In the genomic region with DNA sequence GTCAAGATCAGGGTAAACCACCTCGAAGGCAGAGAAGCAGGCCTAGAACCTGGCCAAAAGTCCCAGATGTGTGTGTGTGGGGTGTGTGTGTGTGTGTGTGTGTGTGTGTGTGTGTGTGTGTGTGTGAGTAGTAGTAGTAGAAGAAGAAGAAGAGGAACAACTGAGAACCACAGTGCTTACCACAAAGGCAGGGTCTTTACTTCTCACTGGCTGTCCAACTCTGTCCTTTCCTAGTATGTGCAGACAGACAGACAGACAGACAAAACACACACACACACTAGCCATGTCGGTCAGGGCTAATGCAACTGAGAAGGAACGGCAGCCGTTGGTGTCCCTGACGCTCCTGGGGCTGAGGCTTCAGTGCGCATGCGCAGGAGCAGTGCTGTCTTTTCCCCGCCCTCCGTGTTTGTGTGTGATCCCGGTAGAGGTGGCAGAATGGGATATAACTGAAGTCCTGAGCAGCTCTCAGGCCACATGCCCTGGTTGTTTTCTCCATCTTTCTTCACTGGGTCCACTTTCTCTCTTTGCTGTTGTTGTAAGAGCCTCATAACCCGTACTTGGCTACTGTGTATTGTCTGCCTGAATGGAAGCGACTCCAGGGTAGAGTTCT, we compare ENCODE assay signal across 7 mouse cellular contexts.
DNase-seq lines count a peak whose midpoint lies in the region; ATAC-seq and TF ChIP-seq lines count a peak whose summit lies in the region.

No protein-coding gene starts in this region.

- H3K9ac ChIP-seq in forebrain, embryonic 12.5 days = no peak overlapping the region
- H3K9ac ChIP-seq in hindbrain, embryonic 16.5 days (ENCODE audit: low read depth, low read length) = peak overlapping the region; percentile 38; the same call in 1 of the 2 replicates
- no peak overlapping the region for H3K9ac ChIP-seq in limb, embryonic 14.5 days (ENCODE audit: low read depth, low read length, severe bottlenecking)
- H3K9ac ChIP-seq in midbrain, embryonic 13.5 days (replicated peaks) = no peak overlapping the region

- 0 out of 2 replicates have a peak overlapping the region, but pooled peaks have one; percentile 19 for H3K27ac ChIP-seq in forebrain, embryonic 12.5 days
- H3K27ac ChIP-seq in hindbrain, embryonic 16.5 days (ENCODE audit: low read depth, low read length) = peak overlapping the region; percentile 46
- no peak overlapping the region for H3K27ac ChIP-seq in limb, embryonic 14.5 days (replicated peaks; ENCODE audit: low read depth, low read length)
- H3K27ac ChIP-seq in midbrain, embryonic 13.5 days = peak overlapping the region; percentile 45

- in situ Hi-C loops in Patski (cut with MboI; ENCODE audit: low pct_unique_long_range_greater_than_20kb) = no loop called here

- POLR2A ChIA-PET in Patski (lab: Charles Lee) = interaction anchor here (0.7 kb wide), 1 partner anchor 21 kb away, joined by 5 read pairs; no protein-coding TSS in a partner anchor

- no peak for DNase-seq in Patski (ENCODE audit: low read depth, low spot score)
- DNase-seq in c-Kit-negative CD71-positive TER-119-positive erythroid progenitor cells, embryonic 14.5 days (ENCODE audit: low read depth, low spot score) = peak; percentile 17
- no peak for DNase-seq in limb, embryonic 14.5 days (ENCODE audit: low spot score)
- peak; percentile 56 for DNase-seq in testis, postnatal 14 days (ENCODE audit: low spot score)

- no peaks in the 10 kb centered on the region for H3K36me3 ChIP-seq in forebrain, embryonic 12.5 days (replicated peaks)
- no peaks in the 10 kb centered on the region for H3K36me3 ChIP-seq in hindbrain, embryonic 16.5 days (ENCODE audit: control insufficient read depth, insufficient read depth, low read length)
- H3K36me3 ChIP-seq in limb, embryonic 14.5 days (ENCODE audit: control insufficient read depth, insufficient read depth, low read length) = no peaks in the 10 kb centered on the region
- no peaks in the 10 kb centered on the region for H3K36me3 ChIP-seq in midbrain, embryonic 13.5 days

- no peaks in the 10 kb centered on the region for H3K27me3 ChIP-seq in Patski
- no peaks in the 10 kb centered on the region; the same call in 1 of the 2 replicates for H3K27me3 ChIP-seq in forebrain, embryonic 12.5 days
- H3K27me3 ChIP-seq in hindbrain, embryonic 16.5 days (replicated peaks; ENCODE audit: control insufficient read depth, insufficient read depth, low read length) = no peaks in the 10 kb centered on the region
- H3K27me3 ChIP-seq in limb, embryonic 14.5 days (ENCODE audit: control insufficient read depth, insufficient read depth, low read length) = no peaks in the 10 kb centered on the region
- H3K27me3 ChIP-seq in midbrain, embryonic 13.5 days = no peaks in the 10 kb centered on the region

- peaks cover 54% of the 10 kb centered on the region for H3K4me1 ChIP-seq in forebrain, embryonic 12.5 days
- H3K4me1 ChIP-seq in hindbrain, embryonic 16.5 days (ENCODE audit: control insufficient read depth, insufficient read depth, low read depth, low read length) = peaks cover 22% of the 10 kb centered on the region
- peaks cover 5% of the 10 kb centered on the region; the same call in 1 of the 2 replicates for H3K4me1 ChIP-seq in limb, embryonic 14.5 days (ENCODE audit: control insufficient read depth, insufficient read depth, low read length)
- peaks cover 55% of the 10 kb centered on the region for H3K4me1 ChIP-seq in midbrain, embryonic 13.5 days (replicated peaks)

- TF ChIP-seq POLR2A in limb, embryonic 14.5 days (IDR thresholded peaks at IDR 0.05; ENCODE audit: borderline replicate concordance, extremely low read depth, insufficient read depth, insufficient read length) = no peak

- TF ChIP-seq CTCF in Patski (IDR thresholded peaks at IDR 0.05) = no peak

- peak overlapping the region; percentile 34 for H3K4me2 ChIP-seq in forebrain, embryonic 12.5 days
- H3K4me2 ChIP-seq in hindbrain, embryonic 16.5 days (ENCODE audit: low read length) = peak overlapping the region; percentile 48
- H3K4me2 ChIP-seq in limb, embryonic 14.5 days (replicated peaks; ENCODE audit: low read depth, low read length, severe bottlenecking) = peak overlapping the region; percentile 15; the same call in 1 of the 2 replicates
- peak overlapping the region; percentile 23 for H3K4me2 ChIP-seq in midbrain, embryonic 13.5 days (replicated peaks)

- peak; percentile 33 for ATAC-seq in Patski
- ATAC-seq in forebrain, embryonic 12.5 days (ENCODE audit: low FRiP score) = peak; percentile 27; the same call in 1 of the 2 replicates
- ATAC-seq in hindbrain, embryonic 16.5 days = peak; percentile 51; the same call in 1 of the 2 replicates
- no peak for ATAC-seq in limb, embryonic 14.5 days (ENCODE audit: low FRiP score, low read depth)
- peak; percentile 46; the same call in 1 of the 2 replicates for ATAC-seq in midbrain, embryonic 13.5 days

- CTCF ChIA-PET in Patski (lab: Charles Lee) = no interaction called here

- H3K4me3 ChIP-seq in forebrain, embryonic 12.5 days (replicated peaks) = no peak overlapping the region
- peak overlapping the region; percentile 23; the same call in 1 of the 2 replicates for H3K4me3 ChIP-seq in hindbrain, embryonic 16.5 days (ENCODE audit: low read length)
- no peak overlapping the region for H3K4me3 ChIP-seq in limb, embryonic 14.5 days (replicated peaks; ENCODE audit: low read length)
- H3K4me3 ChIP-seq in midbrain, embryonic 13.5 days (replicated peaks) = no peak overlapping the region

- H3K9me3 ChIP-seq in forebrain, embryonic 12.5 days = no peaks in the 10 kb centered on the region
- H3K9me3 ChIP-seq in hindbrain, embryonic 16.5 days (ENCODE audit: control insufficient read depth, low read length) = no peaks in the 10 kb centered on the region
- no peaks in the 10 kb centered on the region for H3K9me3 ChIP-seq in limb, embryonic 14.5 days (ENCODE audit: control insufficient read depth, low read length)
- H3K9me3 ChIP-seq in midbrain, embryonic 13.5 days = no peaks in the 10 kb centered on the region

- 68% methylated on average over 12 of the region's 12 CpGs for WGBS in forebrain, embryonic 12.5 days
- WGBS in hindbrain, embryonic 16.5 days = 48% methylated on average over 12 of the region's 12 CpGs
- 78% methylated on average over 12 of the region's 12 CpGs for WGBS in limb, embryonic 14.5 days
- WGBS in midbrain, embryonic 13.5 days = 61% methylated on average over 12 of the region's 12 CpGs

Comparison
In these comparisons a context has a peak if more than half of its experiments do, and no peak if none do; other contexts are left out.
1. DNase-seq: peak in c-Kit-negative CD71-positive TER-119-positive erythroid progenitor cells, embryonic 14.5 days (single experiment) and testis, postnatal 14 days (single experiment); none in Patski (single experiment) and limb, embryonic 14.5 days (single experiment).
2. Peak in every context shown above with its lines, with median percentiles within 50 percentile points of each other: H3K4me2 ChIP-seq.